ENCODE assay signal across 11 mouse cellular contexts in the genomic region with DNA sequence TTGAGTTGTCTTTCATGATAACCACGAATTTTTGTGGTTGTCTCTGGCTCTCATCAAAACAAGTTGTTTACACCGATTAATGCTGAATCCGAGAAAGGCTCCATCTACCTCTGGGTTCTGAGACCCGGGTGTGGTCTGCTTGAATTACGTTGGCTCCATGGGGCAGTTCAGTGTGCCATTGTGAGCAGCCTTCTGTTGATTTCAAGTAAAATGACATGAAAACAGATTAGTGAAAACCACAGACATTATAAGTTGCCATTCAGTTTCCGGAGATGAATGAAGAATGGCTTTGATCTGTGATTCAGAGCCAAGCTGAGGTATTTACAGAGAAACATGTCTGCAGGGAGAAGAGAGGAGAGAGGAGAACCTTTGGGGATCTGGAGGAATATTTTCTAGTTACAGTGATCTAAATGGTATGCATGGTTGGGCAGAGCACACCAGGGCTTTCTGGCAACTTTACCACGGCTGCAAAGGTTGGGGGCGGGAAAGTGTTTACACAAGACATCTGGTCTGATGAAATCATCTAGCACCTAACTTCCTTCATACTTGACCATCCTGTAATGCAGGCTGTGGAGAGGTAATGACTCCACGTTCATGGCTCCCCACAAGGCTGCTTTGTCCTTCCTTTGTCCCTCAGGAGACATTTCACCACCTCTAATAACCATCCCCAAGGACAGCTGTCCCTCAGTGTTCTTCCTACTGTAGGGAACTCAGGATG.
DNase-seq lines count a peak whose midpoint lies in the region; ATAC-seq and TF ChIP-seq lines count a peak whose summit lies in the region.
"Had no signal": no experiment of that assay in that cellular context is flagged by ENCODE, and none has a peak within 500 bp of the region (broad histone marks: within the 10 kb centered on the region; RNA-seq: fewer than 3 reads in every experiment).

No protein-coding gene starts in this region.

- H3K9me3 ChIP-seq in embryonic facial prominence, embryonic 15.5 days (replicated peaks), result no peaks in the 10 kb centered on the region
- no peaks in the 10 kb centered on the region for H3K9me3 ChIP-seq in lung, postnatal 0 days (ENCODE audit: low read length)
- H3K9me3 ChIP-seq in forebrain, embryonic 13.5 days (replicated peaks), result no peaks in the 10 kb centered on the region
- H3K9me3 ChIP-seq in hindbrain, embryonic 10.5 days, result no peaks in the 10 kb centered on the region

- no peak for ATAC-seq in embryonic facial prominence, embryonic 15.5 days (ENCODE audit: insufficient number of reproducible peaks, low FRiP score, low TSS enrichment, low read depth)
- ATAC-seq in lung, postnatal 0 days, result peak; percentile 57
- no peak for ATAC-seq in forebrain, embryonic 13.5 days
- ATAC-seq: forebrain, postnatal 0 days; midbrain, embryonic 16.5 days had no signal

- intact Hi-C loops in heart, adult 2 months (cut with DNase I), result no loop called here

- H3K4me3 ChIP-seq in testis, adult 2 months (ENCODE audit: control insufficient read depth, low read depth, low read length), result peak overlapping the region; percentile 32
- no peak overlapping the region for H3K4me3 ChIP-seq in embryonic facial prominence, embryonic 15.5 days (replicated peaks)
- no peak overlapping the region for H3K4me3 ChIP-seq in lung, postnatal 0 days (ENCODE audit: low read depth, low read length)
- H3K4me3 ChIP-seq in forebrain, embryonic 13.5 days, result no peak overlapping the region
- H3K4me3 ChIP-seq in heart, adult 2 months, result no peak overlapping the region
- no peak overlapping the region for H3K4me3 ChIP-seq in hindbrain, embryonic 10.5 days

- no peak overlapping the region for H3K9ac ChIP-seq in embryonic facial prominence, embryonic 15.5 days
- H3K9ac ChIP-seq in lung, postnatal 0 days (replicated peaks; ENCODE audit: low read depth), result no peak overlapping the region
- H3K9ac ChIP-seq in forebrain, embryonic 13.5 days, result no peak overlapping the region
- H3K9ac ChIP-seq in heart, adult 2 months (ENCODE audit: low read depth, low read length), result no peak overlapping the region
- H3K9ac ChIP-seq: forebrain, postnatal 0 days had no signal

- no peak for TF ChIP-seq CTCF in testis, adult 2 months (IDR thresholded peaks at IDR 0.05; ENCODE audit: control insufficient read depth, insufficient read depth, insufficient replicate concordance, low read depth, low read length)
- no peak for TF ChIP-seq CTCF in lung, postnatal 0 days (IDR thresholded peaks at IDR 0.05)
- TF ChIP-seq CTCF in heart, adult 2 months (IDR thresholded peaks at IDR 0.05), result no peak

- no peak overlapping the region for H3K27ac ChIP-seq in testis, adult 2 months (ENCODE audit: control insufficient read depth, insufficient read depth, low read depth, low read length)
- peak overlapping the region; percentile 60; the same call in 1 of the 2 replicates for H3K27ac ChIP-seq in embryonic facial prominence, embryonic 15.5 days (replicated peaks)
- H3K27ac ChIP-seq in lung, postnatal 0 days (ENCODE audit: low read length), result no peak overlapping the region
- no peak overlapping the region for H3K27ac ChIP-seq in forebrain, embryonic 13.5 days
- no peak overlapping the region for H3K27ac ChIP-seq in heart, adult 2 months
- H3K27ac ChIP-seq in hindbrain, embryonic 10.5 days, result no peak overlapping the region

- no peak for TF ChIP-seq POLR2A in testis, adult 2 months (IDR thresholded peaks at IDR 0.05; ENCODE audit: control insufficient read depth, low read depth, low read length)
- TF ChIP-seq POLR2A in heart, adult 2 months (IDR thresholded peaks at IDR 0.05; ENCODE audit: insufficient read depth, low read depth, low read length), result no peak

- no peak; the same call in 1 of the 2 replicates for TF ChIP-seq EP300 in lung, postnatal 0 days (IDR thresholded peaks at IDR 0.05)
- no peak for TF ChIP-seq EP300 in heart, adult 2 months (IDR thresholded peaks at IDR 0.05; ENCODE audit: insufficient read depth, low read depth, low read length)

- no peaks in the 10 kb centered on the region for H3K27me3 ChIP-seq in testis, adult 2 months (ENCODE audit: control insufficient read depth, insufficient read depth, low read length)
- no peaks in the 10 kb centered on the region for H3K27me3 ChIP-seq in embryonic facial prominence, embryonic 15.5 days
- H3K27me3 ChIP-seq in lung, postnatal 0 days (replicated peaks; ENCODE audit: insufficient read depth, low read length), result no peaks in the 10 kb centered on the region
- H3K27me3 ChIP-seq in forebrain, embryonic 13.5 days, result no peaks in the 10 kb centered on the region
- no peaks in the 10 kb centered on the region; the same call in 1 of the 2 replicates for H3K27me3 ChIP-seq in heart, adult 2 months (ENCODE audit: control insufficient read depth, insufficient read depth, low read length)
- H3K27me3 ChIP-seq in hindbrain, embryonic 10.5 days (ENCODE audit: insufficient read depth, poor library complexity, severe bottlenecking), result no peaks in the 10 kb centered on the region

- no peak for DNase-seq in testis, postnatal 14 days (ENCODE audit: low spot score)
- DNase-seq in lung, postnatal 0 days (ENCODE audit: low spot score), result peak; percentile 70
- DNase-seq in heart, adult 2 months, result no peak
- DNase-seq in hindbrain, embryonic 10.5 days (ENCODE audit: low spot score), result no peak
- DNase-seq: cerebellum, postnatal 36 days; forebrain, postnatal 0 days; kidney, postnatal 25 days had no signal

- no peaks in the 10 kb centered on the region for H3K36me3 ChIP-seq in testis, adult 2 months (ENCODE audit: control insufficient read depth, insufficient read depth, low read length)
- H3K36me3 ChIP-seq in embryonic facial prominence, embryonic 15.5 days, result no peaks in the 10 kb centered on the region
- H3K36me3 ChIP-seq in lung, postnatal 0 days (ENCODE audit: insufficient read depth, low read length), result no peaks in the 10 kb centered on the region
- no peaks in the 10 kb centered on the region for H3K36me3 ChIP-seq in forebrain, embryonic 13.5 days (ENCODE audit: poor library complexity, severe bottlenecking)
- H3K36me3 ChIP-seq in heart, adult 2 months (ENCODE audit: control insufficient read depth, insufficient read depth, low read length), result no peaks in the 10 kb centered on the region
- no peaks in the 10 kb centered on the region for H3K36me3 ChIP-seq in hindbrain, embryonic 10.5 days

- no peaks in the 10 kb centered on the region for H3K4me1 ChIP-seq in testis, adult 2 months (ENCODE audit: control insufficient read depth, insufficient read depth, low read length)
- H3K4me1 ChIP-seq in embryonic facial prominence, embryonic 15.5 days, result peaks cover 31% of the 10 kb centered on the region
- H3K4me1 ChIP-seq in lung, postnatal 0 days (ENCODE audit: insufficient read depth, low read depth, low read length), result peaks cover 7% of the 10 kb centered on the region; the same call in 1 of the 2 replicates
- no peaks in the 10 kb centered on the region for H3K4me1 ChIP-seq in forebrain, embryonic 13.5 days
- peaks cover 3% of the 10 kb centered on the region; the same call in 1 of the 2 replicates for H3K4me1 ChIP-seq in heart, adult 2 months (ENCODE audit: control insufficient read depth, insufficient read depth, low read length)
- H3K4me1 ChIP-seq in hindbrain, embryonic 10.5 days (replicated peaks), result no peaks in the 10 kb centered on the region

- no peaks in the 10 kb centered on the region for H3K79me2 ChIP-seq in heart, adult 2 months (replicated peaks; ENCODE audit: control insufficient read depth, insufficient read depth, low read length)

- 19% methylated on average over 9 of the region's 9 CpGs for WGBS in embryonic facial prominence, embryonic 15.5 days
- WGBS in lung, postnatal 0 days, result 45% methylated on average over 9 of the region's 9 CpGs
- WGBS in forebrain, embryonic 13.5 days, result 72% methylated on average over 9 of the region's 9 CpGs
- 64% methylated on average over 9 of the region's 9 CpGs for WGBS in heart, adult 2 months
- WGBS in hindbrain, embryonic 10.5 days, result 75% methylated on average over 9 of the region's 9 CpGs

- no peak overlapping the region; the same call in 1 of the 2 replicates for H3K4me2 ChIP-seq in embryonic facial prominence, embryonic 15.5 days (replicated peaks)
- no peak overlapping the region for H3K4me2 ChIP-seq in lung, postnatal 0 days (replicated peaks; ENCODE audit: low read depth, low read length)
- H3K4me2 ChIP-seq in forebrain, embryonic 13.5 days, result no peak overlapping the region
